Mouse (Mus musculus) limb, embryonic 15.5 days (tissue): Measurements from ENCODE around the gene Atl3. TPM values are rescaled to one million over a fixed set of nuclear protein-coding genes. Genes with fewer than 3 reads are reported as not detected.

Source experiments
- ATAC-seq: fragments of 200-750 bp; cut with Nextera tagmentation; 2 replicates; pipeline ENCODE4 v1.8.0; 2017; ENCODE audit warnings: low read depth, moderate TSS enrichment; ENCODE audit not compliant: insufficient number of reproducible peaks, low FRiP score, low TSS enrichment
- H3K27ac ChIP-seq: fragments of 300-500 bp; sonication (generic); 2 replicates; pipeline ENCODE4 v1.5.1; 2015; ENCODE audit warnings: moderate library complexity, mild to moderate bottlenecking, inconsistent platforms
- H3K27me3 ChIP-seq: fragments of 300-500 bp; sonication (generic); 2 replicates; pipeline ENCODE4 v1.6.1; 2015; ENCODE audit warnings: inconsistent platforms
- H3K36me3 ChIP-seq: fragments of 300-500 bp; sonication (generic); 2 replicates; pipeline ENCODE4 v1.6.1; 2015; ENCODE audit warnings: inconsistent platforms
- H3K4me1 ChIP-seq: fragments of 300-500 bp; sonication (generic); 2 replicates; pipeline ENCODE4 v1.6.1; 2015; ENCODE audit warnings: inconsistent platforms
- H3K4me2 ChIP-seq: fragments of 300-500 bp; sonication (generic); 2 replicates; pipeline ENCODE4 v1.6.1; 2015; ENCODE audit warnings: mild to moderate bottlenecking, inconsistent platforms
- H3K4me3 ChIP-seq: fragments of 300-500 bp; sonication (generic); 2 replicates; pipeline ENCODE4 v1.5.1; 2015; ENCODE audit warnings: mild to moderate bottlenecking, inconsistent platforms
- H3K9ac ChIP-seq: fragments of 300-500 bp; sonication (generic); 2 replicates; pipeline ENCODE4 v1.6.1; 2015; ENCODE audit warnings: inconsistent platforms
- H3K9me3 ChIP-seq: fragments of 300-500 bp; sonication (generic); 2 replicates; pipeline ENCODE4 v1.6.1; 2016; ENCODE audit warnings: inconsistent platforms
- WGBS: fragments of 180-500 bp; shearing (Covaris S2); methylation state at CpG from one replicate; pipeline ENCODE4 v1.1.7; 2015; 5-methylcytosine and 5-hydroxymethylcytosine counted together
- polyA plus RNA-seq: library from polyadenylated mRNA; unstranded; fragments of >200 nt; fragmentation: Nextera tagmentation; extraction: Ambion mirVana; gene quantifications from 2 replicates; pipeline ENCODE4 v1.2.1, GENCODE M21; 2015

The Atl3 gene
- polyA plus RNA-seq, 1 experiment from 2014 or later: 16.6 TPM

GRCm38 (mm10) chr19:7564457-7564856, 70.6 kb downstream of the Atl3 start:
- Histone ChIP-seq H3K4me3 (no peak overlapping the region), H3K27ac (no peak overlapping the region), H3K27me3 (no peaks in the 10 kb centered on the region), H3K36me3 (no peaks in the 10 kb centered on the region), H3K4me1 (peaks cover 11% of the 10 kb centered on the region), H3K4me2 (no peak overlapping the region), H3K9ac (no peak overlapping the region), H3K9me3 (no peaks in the 10 kb centered on the region)
- no peak for ATAC-seq
- WGBS: 81% methylated on average over 1 of the region's 1 CpGs

GRCm38 (mm10) chr19:7566826-7567225, 73.0 kb downstream of the Atl3 start:
- H3K4me1 ChIP-seq: peaks cover 11% of the 10 kb centered on the region
- no peaks in the 10 kb centered on the region for H3K36me3 ChIP-seq
- H3K27me3 ChIP-seq: no peaks in the 10 kb centered on the region
- no peaks in the 10 kb centered on the region for H3K9me3 ChIP-seq
- no peak overlapping the region for H3K27ac ChIP-seq
- 61% methylated on average over 3 of the region's 3 CpGs for WGBS
- no peak for ATAC-seq
- no peak overlapping the region for H3K4me3 ChIP-seq
- H3K9ac ChIP-seq: no peak overlapping the region
- H3K4me2 ChIP-seq: no peak overlapping the region

GRCm38 (mm10) chr19:7568364-7568763, 74.5 kb downstream of the Atl3 start:
- 22% methylated on average over 3 of the region's 3 CpGs for WGBS
- H3K4me2 ChIP-seq: no peak overlapping the region
- ATAC-seq: no peak
- H3K27me3 ChIP-seq: no peaks in the 10 kb centered on the region
- H3K4me3 ChIP-seq: no peak overlapping the region
- no peak overlapping the region for H3K9ac ChIP-seq
- H3K4me1 ChIP-seq: 0 out of 2 replicates have a peak, but pooled peaks cover 8% of the 10 kb centered on the region
- no peaks in the 10 kb centered on the region for H3K9me3 ChIP-seq
- H3K36me3 ChIP-seq: no peaks in the 10 kb centered on the region
- H3K27ac ChIP-seq: no peak overlapping the region

- ATAC-seq: no peak
- Histone ChIP-seq H3K9me3 (no peaks in the 10 kb centered on the region), H3K27ac (no peak overlapping the region), H3K9ac (no peak overlapping the region), H3K4me2 (no peak overlapping the region), H3K4me1 (0 out of 2 replicates have a peak, but pooled peaks cover 8% of the 10 kb centered on the region), H3K4me3 (no peak overlapping the region), H3K36me3 (no peaks in the 10 kb centered on the region), H3K27me3 (no peaks in the 10 kb centered on the region)
- WGBS: 85% methylated on average over 5 of the region's 5 CpGs
These were observed 75.8 kb downstream of the Atl3 start for GRCm38 (mm10) chr19:7569650-7570049.

- no peaks in the 10 kb centered on the region for H3K27me3 ChIP-seq
- no peak overlapping the region for H3K27ac ChIP-seq
- 75% methylated on average over 1 of the region's 1 CpGs for WGBS
- H3K4me1 ChIP-seq: no peaks in the 10 kb centered on the region
- no peaks in the 10 kb centered on the region for H3K9me3 ChIP-seq
- H3K4me2 ChIP-seq: no peak overlapping the region
- no peak overlapping the region for H3K4me3 ChIP-seq
- no peaks in the 10 kb centered on the region for H3K36me3 ChIP-seq
- H3K9ac ChIP-seq: no peak overlapping the region
- no peak for ATAC-seq
These were observed 82.3 kb downstream of the Atl3 start for GRCm38 (mm10) chr19:7576180-7576579.

- Histone ChIP-seq H3K27ac (no peak overlapping the region), H3K36me3 (no peaks in the 10 kb centered on the region), H3K4me1 (no peaks in the 10 kb centered on the region), H3K4me3 (no peak overlapping the region), H3K27me3 (no peaks in the 10 kb centered on the region), H3K9me3 (no peaks in the 10 kb centered on the region), H3K4me2 (no peak overlapping the region), H3K9ac (no peak overlapping the region)
- 86% methylated on average over 3 of the region's 3 CpGs for WGBS
- no peak for ATAC-seq
These were observed 83.9 kb downstream of the Atl3 start for GRCm38 (mm10) chr19:7577710-7578109.

GRCm38 (mm10) chr19:7581042-7581441, 87.2 kb downstream of the Atl3 start:
- no peak for ATAC-seq
- no peak overlapping the region for H3K9ac ChIP-seq
- WGBS: 53% methylated on average over 5 of the region's 5 CpGs
- no peak overlapping the region for H3K4me3 ChIP-seq
- H3K4me2 ChIP-seq: no peak overlapping the region
- H3K36me3 ChIP-seq: no peaks in the 10 kb centered on the region
- H3K27me3 ChIP-seq: no peaks in the 10 kb centered on the region
- H3K4me1 ChIP-seq: no peaks in the 10 kb centered on the region
- H3K9me3 ChIP-seq: no peaks in the 10 kb centered on the region
- no peak overlapping the region for H3K27ac ChIP-seq

- Histone ChIP-seq H3K27ac (no peak overlapping the region), H3K9me3 (no peaks in the 10 kb centered on the region), H3K9ac (no peak overlapping the region), H3K27me3 (no peaks in the 10 kb centered on the region), H3K4me3 (no peak overlapping the region), H3K36me3 (no peaks in the 10 kb centered on the region), H3K4me2 (no peak overlapping the region), H3K4me1 (no peaks in the 10 kb centered on the region)
- ATAC-seq: no peak
- WGBS: 50% methylated on average over 7 of the region's 7 CpGs
These were observed 89.3 kb downstream of the Atl3 start for GRCm38 (mm10) chr19:7583101-7583500.

GRCm38 (mm10) chr19:7583599-7583998, 89.8 kb downstream of the Atl3 start:
- Histone ChIP-seq H3K9ac (no peak overlapping the region), H3K27ac (no peak overlapping the region), H3K27me3 (no peaks in the 10 kb centered on the region), H3K4me1 (no peaks in the 10 kb centered on the region), H3K4me3 (no peak overlapping the region), H3K9me3 (no peaks in the 10 kb centered on the region), H3K36me3 (no peaks in the 10 kb centered on the region), H3K4me2 (no peak overlapping the region)
- ATAC-seq: no peak
- 55% methylated on average over 3 of the region's 3 CpGs for WGBS

GRCm38 (mm10) chr19:7585279-7585678, 91.4 kb downstream of the Atl3 start:
- no peak overlapping the region for H3K27ac ChIP-seq
- no peak overlapping the region for H3K9ac ChIP-seq
- H3K9me3 ChIP-seq: no peaks in the 10 kb centered on the region
- no peaks in the 10 kb centered on the region for H3K36me3 ChIP-seq
- H3K4me1 ChIP-seq: no peaks in the 10 kb centered on the region
- WGBS: 85% methylated on average over 8 of the region's 8 CpGs
- no peaks in the 10 kb centered on the region for H3K27me3 ChIP-seq
- no peak overlapping the region for H3K4me2 ChIP-seq
- no peak overlapping the region for H3K4me3 ChIP-seq
- no peak for ATAC-seq

- 90% methylated on average over 6 of the region's 6 CpGs for WGBS
- no peaks in the 10 kb centered on the region for H3K9me3 ChIP-seq
- H3K36me3 ChIP-seq: no peaks in the 10 kb centered on the region
- no peak for ATAC-seq
- H3K4me2 ChIP-seq: no peak overlapping the region
- no peaks in the 10 kb centered on the region for H3K27me3 ChIP-seq
- H3K27ac ChIP-seq: no peak overlapping the region
- H3K4me1 ChIP-seq: no peaks in the 10 kb centered on the region
- H3K4me3 ChIP-seq: no peak overlapping the region
- no peak overlapping the region for H3K9ac ChIP-seq
These were observed 91.9 kb downstream of the Atl3 start for GRCm38 (mm10) chr19:7585764-7586163.
